In genomic region chr7:3265311-3265710, GRCm38 (mm10) we compare ENCODE assay signal across 25 mouse cellular contexts. TPM values are rescaled to one million over a fixed set of nuclear protein-coding genes. Genes with fewer than 3 reads are reported as not detected.
DNase-seq lines count a peak whose midpoint lies in the region; ATAC-seq and TF ChIP-seq lines count a peak whose summit lies in the region.
"Had no signal": no experiment of that assay in that cellular context is flagged by ENCODE, and none has a peak within 500 bp of the region (broad histone marks: within the 10 kb centered on the region; RNA-seq: fewer than 3 reads in every experiment).

No protein-coding gene starts in this region.

- no peak for ATAC-seq in heart, embryonic 16.5 days (replicated peaks; ENCODE audit: extremely low read depth, insufficient read depth, low FRiP score)
- no peak for ATAC-seq in intestine, embryonic 15.5 days
- ATAC-seq in monocyte, adult 5-6 weeks (replicated peaks; ENCODE audit: insufficient number of reproducible peaks, low FRiP score, low TSS enrichment, poor library complexity, severe bottlenecking): no peak
- ATAC-seq: midbrain, embryonic 15.5 days had no signal

- H3K4me2 ChIP-seq in heart, embryonic 16.5 days (ENCODE audit: low read depth, low read length): peak overlapping the region; percentile 63
- peak overlapping the region; percentile 44; the same call in 1 of the 2 replicates for H3K4me2 ChIP-seq in intestine, embryonic 15.5 days (replicated peaks)

- no peaks in the 10 kb centered on the region for H3K27me3 ChIP-seq in heart, embryonic 16.5 days (ENCODE audit: control insufficient read depth, insufficient read depth, low read length)
- peaks cover 12% of the 10 kb centered on the region for H3K27me3 ChIP-seq in E14TG2a.4 (ENCODE audit: insufficient read depth, low read length)
- no peaks in the 10 kb centered on the region; the same call in 1 of the 2 replicates for H3K27me3 ChIP-seq in intestine, embryonic 15.5 days (replicated peaks)
- H3K27me3 ChIP-seq: midbrain, embryonic 15.5 days; neural tube, embryonic 15.5 days had no signal

- no peak for DNase-seq in heart, adult 18-20 months
- no peak for DNase-seq in ES-E14 (ENCODE audit: low read depth, low spot score)
- no peak for DNase-seq in lung, postnatal 25 days (ENCODE audit: low spot score)
- DNase-seq: adrenal gland, adult 2 months; cerebellum, adult 8-10 months; gastrocnemius, adult 2 months; kidney, adult 8-10 months; kidney, postnatal 36 days; layer of hippocampus, adult 9-11 months; lung, postnatal 10 days; spleen, adult 18-20 months; thymus, postnatal 14 days had no signal

- in situ Hi-C loops in ES-E14 (cut with MboI; ENCODE audit: low sequenced_read_pairs in 2 of 2, unreplicated experiment in 2 of 2): no loop called here

- H3K9ac ChIP-seq in heart, embryonic 16.5 days (ENCODE audit: low read length): no peak overlapping the region
- peak overlapping the region; percentile 56; the same call in 1 of the 2 replicates for H3K9ac ChIP-seq in ES-E14 (ENCODE audit: insufficient read depth, low read depth, low read length, poor library complexity, severe bottlenecking)
- H3K9ac ChIP-seq in intestine, embryonic 15.5 days: no peak overlapping the region
- H3K9ac ChIP-seq: liver, embryonic 15.5 days; midbrain, embryonic 15.5 days; neural tube, embryonic 15.5 days had no signal

- no peaks in the 10 kb centered on the region for H3K36me3 ChIP-seq in heart, embryonic 16.5 days (ENCODE audit: control insufficient read depth, insufficient read depth)
- H3K36me3 ChIP-seq in E14TG2a.4 (ENCODE audit: insufficient read depth, low read length) (no peaks in the 10 kb centered on the region), ES-E14 (ENCODE audit: control insufficient read depth, insufficient read depth, low read length, poor library complexity, severe bottlenecking) (no peaks in the 10 kb centered on the region)
- no peaks in the 10 kb centered on the region for H3K36me3 ChIP-seq in intestine, embryonic 15.5 days
- H3K36me3 ChIP-seq: hindbrain, embryonic 10.5 days; liver, embryonic 15.5 days; midbrain, embryonic 15.5 days; neural tube, embryonic 15.5 days had no signal

- H3K9me3 ChIP-seq in heart, embryonic 16.5 days (replicated peaks; ENCODE audit: control insufficient read depth, low read length): no peaks in the 10 kb centered on the region
- H3K9me3 ChIP-seq in E14TG2a.4 (ENCODE audit: low read length): no peaks in the 10 kb centered on the region
- no peaks in the 10 kb centered on the region for H3K9me3 ChIP-seq in ES-E14 (ENCODE audit: control insufficient read depth, insufficient read depth, low read depth, low read length)
- H3K9me3 ChIP-seq in intestine, embryonic 15.5 days: no peaks in the 10 kb centered on the region
- H3K9me3 ChIP-seq: hindbrain, embryonic 10.5 days; liver, embryonic 15.5 days; midbrain, embryonic 15.5 days; neural tube, embryonic 15.5 days had no signal

- no peak overlapping the region for H3K4me3 ChIP-seq in heart, embryonic 16.5 days (ENCODE audit: low read length)
- peak overlapping the region; percentile 80 for H3K4me3 ChIP-seq in E14TG2a.4 (replicated peaks; ENCODE audit: low read length)
- peak overlapping the region in 1 of 2 experiments; percentile 68; a peak in 2 of 4 replicates for H3K4me3 ChIP-seq in ES-E14 (ENCODE audit: insufficient read depth in 1 of 2, low read depth in 1 of 2, low read length in 2 of 2, poor library complexity in 1 of 2, severe bottlenecking in 1 of 2)
- no peak overlapping the region for H3K4me3 ChIP-seq in intestine, embryonic 15.5 days (replicated peaks)
- H3K4me3 ChIP-seq: left cerebral cortex, adult 2 months; midbrain, embryonic 15.5 days; neural tube, embryonic 15.5 days had no signal

- peaks cover 3% of the 10 kb centered on the region; the same call in 1 of the 2 replicates for H3K4me1 ChIP-seq in heart, embryonic 16.5 days (ENCODE audit: control insufficient read depth, insufficient read depth, low read length)
- H3K4me1 ChIP-seq in E14TG2a.4 (replicated peaks; ENCODE audit: low read depth, low read length): peaks cover 76% of the 10 kb centered on the region
- peaks cover 7 to 17% of the 10 kb centered on the region in 2 experiments for H3K4me1 ChIP-seq in ES-E14 (ENCODE audit: control insufficient read depth in 2 of 2, insufficient read depth in 2 of 2, low read length in 2 of 2, poor library complexity in 1 of 2)
- H3K4me1 ChIP-seq in intestine, embryonic 15.5 days (replicated peaks): 0 out of 2 replicates have a peak, but pooled peaks cover 3% of the 10 kb centered on the region
- H3K4me1 ChIP-seq: liver, embryonic 15.5 days had no signal

- H3K27ac ChIP-seq in heart, embryonic 16.5 days (ENCODE audit: low read length): no peak overlapping the region
- no peak overlapping the region for H3K27ac ChIP-seq in ES-E14 (ENCODE audit: insufficient read depth, low read depth, low read length, poor library complexity, severe bottlenecking)
- H3K27ac ChIP-seq in intestine, embryonic 15.5 days: no peak overlapping the region
- H3K27ac ChIP-seq: gastrocnemius, adult 2 months; hindbrain, embryonic 10.5 days; hindbrain, postnatal 0 days; left cerebral cortex, adult 2 months; liver, embryonic 15.5 days; midbrain, embryonic 15.5 days; neural tube, embryonic 15.5 days had no signal

- 64% methylated on average over 6 of the region's 6 CpGs for WGBS in heart, embryonic 16.5 days
- 59% methylated on average over 6 of the region's 6 CpGs for WGBS in intestine, embryonic 15.5 days

- no peak for TF ChIP-seq CTCF in E14TG2a.4 (conservative IDR thresholded peaks at IDR 0.05; ENCODE audit: low read length)

TF ChIP-seq in ES-E14, 5 proteins besides CTCF, POLR2A, EP300 and RAD21:
- TF ChIP-seq HCFC1 (IDR thresholded peaks at IDR 0.05; ENCODE audit: borderline replicate concordance, insufficient read depth, low read length) (no peak), ZNF384 (IDR thresholded peaks at IDR 0.05; ENCODE audit: low read depth, low read length) (no peak), ZC3H11A (IDR thresholded peaks at IDR 0.05; ENCODE audit: borderline replicate concordance, low read depth, low read length) (no peak), CHD2 (IDR thresholded peaks at IDR 0.05; ENCODE audit: low read depth, low read length) (no peak), MAFK (IDR thresholded peaks at IDR 0.05; ENCODE audit: insufficient read depth, low read depth, low read length) (no peak)
TF ChIP-seq in ES-E14: peak in this region for 0.

RNA-seq across cellular contexts. Expression of gene Nlrp12, which starts 15.8 kb away (rescaled TPM):
- polyA plus RNA-seq in heart, embryonic 16.5 days (2015; fragmentation: Nextera tagmentation; extraction: Ambion mirVana): not detected in 2 replicates
- total RNA-seq in heart, adult 18-20 months (2021): not detected
- total RNA-seq in ES-E14 (2012; rRNA removed): 3.7 and 8.0 TPM in 2 replicates
- not detected in 2 replicates for polyA plus RNA-seq in intestine, embryonic 15.5 days (2015; fragmentation: Nextera tagmentation; extraction: Ambion mirVana)
- 2.6 to 2.9 TPM in 2 of 3 replicates, not detected in the other for total RNA-seq in monocyte, adult 5-6 weeks (2017)
- total RNA-seq: adrenal gland, adult 2 months; gastrocnemius, adult 2 months; MEL had no signal
- polyA plus RNA-seq: forebrain, embryonic 11.5 days; hindbrain, embryonic 10.5 days; limb, embryonic 14.5 days; neural tube, embryonic 15.5 days had no signal

RNA-seq across cellular contexts. Expression of gene Myadm, which starts 23.6 kb away (rescaled TPM):
- polyA plus RNA-seq in heart, embryonic 16.5 days (2015; fragmentation: Nextera tagmentation; extraction: Ambion mirVana): 220 and 238 TPM in 2 replicates
- 100 to 1,000 TPM; 109 to 122 TPM for total RNA-seq in heart, adult 18-20 months (2021)
- 80.8 and 84.1 TPM in 2 replicates for total RNA-seq in ES-E14 (2012; rRNA removed)
- polyA plus RNA-seq in intestine, embryonic 15.5 days (2015; fragmentation: Nextera tagmentation; extraction: Ambion mirVana): 131 and 135 TPM in 2 replicates
- 50.6 to 61.2 TPM (median 60.3 TPM) in 3 replicates for total RNA-seq in monocyte, adult 5-6 weeks (2017)

RNA-seq across cellular contexts. Expression of gene Prkcg, which starts 23.7 kb away (rescaled TPM):
- polyA plus RNA-seq in heart, embryonic 16.5 days (2015; fragmentation: Nextera tagmentation; extraction: Ambion mirVana): 0.32 and 0.33 TPM in 2 replicates
- total RNA-seq in heart, adult 18-20 months (2021): 1 to 10 TPM in 1 of 2 experiments, under 1 TPM in 1; 0.85 to 1.2 TPM
- 6.6 and 7.3 TPM in 2 replicates for total RNA-seq in ES-E14 (2012; rRNA removed)
- 0.27 and 0.45 TPM in 2 replicates for polyA plus RNA-seq in intestine, embryonic 15.5 days (2015; fragmentation: Nextera tagmentation; extraction: Ambion mirVana)
- total RNA-seq in monocyte, adult 5-6 weeks (2017): 1.9 to 7.0 TPM (median 3.2 TPM) in 3 replicates
- total RNA-seq: MEL had no signal
- polyA plus RNA-seq: liver, embryonic 15.5 days had no signal
